Mouse (Mus musculus) ZHBTc4 (cell line): ENCODE measurements around the gene Pgr15l.

Source experiments
- DNase-seq: peaks from one replicate; pipeline ENCODE4 v3.0.0-alpha.2; 2011; ENCODE audit warnings: low read depth, low spot score

Pgr15l gene

DNA sequence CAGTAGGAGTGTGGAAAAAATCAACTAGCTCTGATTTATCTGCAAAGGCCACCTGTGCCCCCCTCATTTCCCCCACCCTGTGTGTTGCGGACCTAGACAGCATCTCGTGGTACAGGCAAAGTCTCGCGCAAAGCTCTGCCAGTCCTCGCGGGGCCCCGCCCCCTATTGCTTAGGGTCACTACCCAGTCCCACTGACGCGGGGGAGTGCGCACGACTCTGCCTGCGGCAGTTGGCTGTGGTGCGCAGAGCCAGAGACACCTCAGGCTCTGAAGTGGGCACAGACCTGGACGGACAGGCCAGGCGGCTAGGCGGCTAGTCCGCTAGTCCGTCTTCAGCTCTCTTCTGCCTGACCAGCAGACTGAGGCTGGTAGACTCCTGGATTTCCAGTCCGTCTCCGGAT is at the start of gene Pgr15l:
Gene Pgr15l (plus strand): TSS at position 228 of the 400 bp plus-strand sequence.
- peak; percentile 49 for DNase-seq

- no peak for DNase-seq
Measured at GRCm38 (mm10) chrX:97027540-97027939, 44.9 kb upstream of the Pgr15l start.

GRCm38 (mm10) chrX:97069816-97070215 is 2.6 kb upstream of the Pgr15l start:
- peak; percentile 35 for DNase-seq
